Mouse (Mus musculus) frontal cortex, adult 2 months (tissue): Measurements from ENCODE around the gene Ihh. TPM values are rescaled to one million over a fixed set of nuclear protein-coding genes. Genes with fewer than 3 reads are reported as not detected.
A peak's percentile ranks its signal among the peaks of the same experiment; 100 is the strongest.

Experiments
- DNase-seq, 2 experiments: peaks; one replicate each; pipeline ENCODE4 v3.0.0; 2022; ENCODE audit warnings: low spot score in 1 of 2; ENCODE audit errors: extremely low spot score in 1 of 2
- polyA plus RNA-seq: library from polyadenylated mRNA; depleted of rRNA; stranded (reverse); fragments of >200 nt; gene quantifications from 2 replicates; pipeline ENCODE4 v1.2.3, GENCODE M21; 2012; rRNA removed

Ihh gene
- polyA plus RNA-seq, 1 experiment = 0.24 TPM

DNA sequence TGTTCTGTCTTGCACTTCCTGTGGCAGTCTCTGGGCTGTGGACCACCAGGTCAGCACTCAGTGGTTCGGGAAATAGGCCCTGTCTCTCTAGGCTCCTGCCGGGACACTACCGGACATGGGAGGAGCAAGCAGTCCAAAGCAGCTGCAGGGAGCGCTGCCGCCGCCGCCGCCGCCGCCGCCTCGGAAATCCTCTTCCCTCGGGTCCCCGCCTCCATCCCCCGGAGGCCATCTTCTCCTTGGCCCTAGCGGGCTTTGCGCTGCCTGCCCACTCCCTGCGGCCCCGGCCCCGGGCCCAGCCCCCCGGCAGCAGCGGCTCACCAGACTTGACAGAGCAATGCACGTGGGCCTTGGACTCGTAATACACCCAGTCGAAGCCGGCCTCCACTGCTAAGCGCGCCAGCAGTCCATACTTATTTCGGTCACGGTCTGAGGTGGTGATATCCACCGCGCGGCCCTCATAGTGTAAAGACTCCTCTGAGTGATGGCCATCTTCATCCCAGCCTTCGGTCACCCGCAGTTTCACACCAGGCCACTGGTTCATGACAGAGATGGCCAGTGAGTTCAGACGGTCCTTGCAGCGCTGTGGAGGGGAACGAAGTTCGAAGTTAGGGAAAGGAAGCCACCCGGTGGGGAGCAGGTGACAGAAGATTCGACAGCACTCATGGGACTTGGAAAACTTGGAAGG lies 3.3 kb downstream of the Ihh start:
- no peak for DNase-seq

DNA sequence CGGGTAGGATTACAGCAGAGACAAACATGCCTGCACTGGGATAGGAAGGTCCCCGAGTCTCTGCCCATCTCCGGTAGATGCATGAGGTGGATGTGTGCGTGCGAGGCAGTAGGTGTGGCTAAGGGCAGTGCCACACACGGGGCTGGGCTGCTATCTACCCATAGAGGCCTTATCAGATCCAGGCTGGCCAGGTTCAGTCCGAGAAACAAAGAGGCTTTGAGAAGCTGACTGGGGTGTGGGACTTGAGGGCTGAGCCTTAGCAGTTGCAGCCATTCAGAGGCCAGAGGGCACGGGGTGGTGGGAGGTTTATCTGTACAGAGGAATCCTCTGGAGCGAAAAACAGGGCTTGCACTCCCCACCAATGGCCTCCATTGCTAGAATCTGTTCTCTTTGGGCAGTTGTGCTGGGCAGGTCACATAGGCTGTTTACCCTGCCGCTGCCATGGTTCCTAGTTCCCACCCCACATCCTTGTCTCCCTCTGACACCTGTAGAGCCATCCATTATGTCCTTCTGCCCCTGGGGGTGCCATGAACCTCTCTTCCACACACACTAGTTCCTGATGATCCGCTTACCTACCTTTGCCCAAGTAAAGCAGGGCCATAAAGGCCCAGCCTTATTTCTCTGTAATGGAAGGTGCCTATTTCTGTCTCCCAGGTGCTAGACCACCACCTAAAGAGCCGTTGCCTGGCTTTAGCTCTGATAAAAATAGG lies 9.7 kb downstream of the Ihh start:
- DNase-seq = no peak

GRCm38 (mm10) chr1:74939762-74940161 lies 11.7 kb downstream of the Ihh start:
- no peak for DNase-seq

GRCm38 (mm10) chr1:74936221-74936830 lies 15.1 kb downstream of the Ihh start:
- no peak for DNase-seq

- DNase-seq = peak; percentile 37 to 87
These were observed 16.1 kb downstream of the Ihh start, which contains the start of gene Cfap65 for GRCm38 (mm10) chr1:74935402-74935801. Cfap65 (minus strand) TSS chr1:74935599.

GRCm38 (mm10) chr1:74927621-74928296 lies 23.7 kb downstream of the Ihh start:
- DNase-seq = no peak

GRCm38 (mm10) chr1:74926721-74927120 lies 24.8 kb downstream of the Ihh start:
- DNase-seq = peak in 1 of 2 experiments; percentile 69

DNA sequence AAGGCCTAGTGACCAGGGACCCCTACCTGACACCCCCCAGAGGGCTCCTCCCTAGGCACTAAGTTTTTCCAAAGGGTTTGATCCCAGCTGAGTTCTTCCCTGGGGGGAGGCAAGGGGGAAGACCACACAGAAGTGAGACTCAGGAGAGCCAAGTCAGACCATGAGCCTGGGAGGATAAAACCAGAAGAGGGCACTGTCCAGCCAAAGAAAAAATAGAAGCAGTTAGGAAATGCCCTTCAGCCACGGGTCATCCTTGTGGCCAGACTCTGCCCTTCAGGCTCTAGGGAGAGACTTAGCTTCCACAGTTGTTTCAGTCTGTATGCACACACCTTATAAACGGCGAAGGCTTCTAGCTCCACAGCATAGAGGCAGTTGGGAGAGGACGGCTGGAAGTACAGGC lies 27.0 kb downstream of the Ihh start:
- DNase-seq = no peak

GRCm38 (mm10) chr1:74915706-74916105 lies 35.8 kb downstream of the Ihh start:
- DNase-seq = no peak

DNA sequence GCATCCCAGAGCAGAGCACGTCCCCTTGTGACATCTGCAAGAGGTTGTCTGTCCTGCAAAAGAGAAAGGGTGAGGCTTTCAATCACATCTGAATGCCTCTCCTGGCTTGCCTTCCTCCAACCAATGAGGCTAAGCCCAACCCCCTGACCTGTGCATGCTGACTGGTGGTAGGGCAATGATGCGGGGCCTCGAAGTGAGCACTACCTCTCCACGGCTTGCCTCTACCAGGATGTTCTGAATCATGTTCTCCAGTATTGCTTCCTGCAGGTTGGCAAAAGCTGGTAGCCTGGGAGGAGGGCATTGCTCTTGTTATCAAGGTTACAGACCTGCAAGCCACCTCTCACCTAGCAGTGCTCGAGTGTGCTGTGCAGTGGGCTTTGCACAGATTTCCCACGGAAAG lies 49.3 kb downstream of the Ihh start:
- DNase-seq = no peak

DNA sequence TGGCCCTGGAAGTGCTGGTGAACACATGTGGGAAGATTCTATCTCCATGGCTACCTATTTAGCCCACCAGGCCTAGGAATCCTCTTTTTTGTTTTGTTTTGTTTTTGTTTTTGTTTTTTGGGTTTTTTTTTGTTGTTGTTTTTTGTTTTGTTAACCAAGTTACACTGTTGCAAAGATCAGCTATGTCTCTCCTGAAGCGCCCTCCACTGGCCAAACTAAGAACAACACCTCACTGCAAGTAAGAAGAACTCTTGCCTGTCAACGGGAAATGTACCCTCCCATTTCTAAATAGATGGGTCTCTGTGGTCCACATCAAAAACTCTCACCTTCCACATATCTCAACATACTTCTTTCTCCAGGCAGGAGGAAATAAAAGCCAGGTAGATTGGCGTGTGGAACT lies 49.8 kb downstream of the Ihh start:
- peak in 1 of 2 experiments; percentile 84 for DNase-seq

DNA sequence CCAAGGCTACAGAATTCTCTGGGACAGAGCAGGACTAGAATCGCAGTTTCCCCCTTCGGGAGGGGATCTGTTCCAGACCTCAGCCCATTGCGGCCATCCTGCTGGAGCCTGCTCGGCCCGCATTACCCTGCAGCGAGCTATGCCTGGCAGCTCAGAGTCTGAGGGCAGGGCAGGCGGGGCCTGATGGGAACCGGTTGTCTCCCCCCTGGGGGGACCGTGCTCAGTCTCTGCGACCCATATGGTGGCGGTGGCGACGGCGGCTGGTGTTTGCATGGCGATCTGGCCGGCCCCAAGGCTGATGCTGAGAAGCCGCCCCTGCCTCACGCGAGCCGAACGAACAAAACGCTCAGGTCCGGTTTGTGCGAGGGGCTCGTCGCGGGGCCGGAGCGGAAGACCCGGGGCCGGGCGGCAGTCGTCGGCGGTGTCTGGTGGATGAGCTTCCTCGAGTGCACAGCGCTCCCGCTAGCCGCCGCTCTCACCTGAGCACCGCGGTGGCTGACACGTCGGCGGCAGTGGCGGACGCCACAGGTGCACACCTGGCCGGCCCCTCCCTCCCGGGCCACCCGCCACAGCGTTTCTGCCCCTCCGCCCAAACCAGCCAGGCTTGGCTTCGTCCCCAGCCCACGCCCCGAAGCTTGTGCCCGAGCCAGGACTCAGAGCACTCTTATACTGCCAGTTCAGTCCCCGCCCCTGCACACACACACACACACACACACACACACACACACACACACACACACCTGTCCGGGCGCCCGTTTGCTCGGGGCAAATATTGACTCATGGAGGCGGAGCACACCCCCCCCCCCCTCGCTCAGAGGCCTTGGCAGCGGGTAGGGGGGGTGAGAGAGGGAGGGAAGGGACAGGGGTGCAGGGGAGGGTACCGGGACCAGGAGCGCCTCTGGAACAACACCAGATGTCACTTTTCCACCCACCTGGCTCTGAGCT lies 50.9 kb downstream of the Ihh start:
- DNase-seq = no peak

GRCm38 (mm10) chr1:74898656-74899431 lies 52.6 kb downstream of the Ihh start:
- DNase-seq = no peak

GRCm38 (mm10) chr1:74897976-74898375 lies 53.5 kb downstream of the Ihh start:
- DNase-seq = no peak

Other genes with a start within 250 kb of the Ihh start
- gene Cyp27a1, start 238.1 kb downstream of the Ihh start, polyA plus RNA-seq = 14.1 and 14.5 TPM in 2 replicates
- gene Prkag3, start 202.5 kb downstream of the Ihh start, polyA plus RNA-seq = 0.76 and 0.88 TPM in 2 replicates
- gene Wnt6, start 179.8 kb downstream of the Ihh start, polyA plus RNA-seq = 7.9 and 8.9 TPM in 2 replicates
- gene Wnt10a, start 160.2 kb downstream of the Ihh start, polyA plus RNA-seq = 6.0 and 7.2 TPM in 2 replicates
- gene Cdk5r2, start 96.7 kb downstream of the Ihh start, polyA plus RNA-seq = 224 and 291 TPM in 2 replicates
- not detected in 2 replicates for gene Fev, start 66.3 kb downstream of the Ihh start, polyA plus RNA-seq
- 0.36 and 0.48 TPM in 2 replicates for gene Cryba2, start 58.5 kb downstream of the Ihh start, polyA plus RNA-seq
- gene Cfap65, start 16.1 kb downstream of the Ihh start, polyA plus RNA-seq = 7.0 and 7.3 TPM in 2 replicates
- gene Nhej1, start 173.5 kb upstream of the Ihh start, polyA plus RNA-seq = 1.8 and 2.4 TPM in 2 replicates
- gene Slc23a3, start 182.2 kb upstream of the Ihh start, polyA plus RNA-seq = 0.12 and 0.23 TPM in 2 replicates
- gene Cnppd1, start 191.0 kb upstream of the Ihh start, polyA plus RNA-seq = 31.9 and 35.3 TPM in 2 replicates
- gene Retreg2, start 191.1 kb upstream of the Ihh start, polyA plus RNA-seq = 189 and 211 TPM in 2 replicates
- gene Zfand2b, start 217.0 kb upstream of the Ihh start, polyA plus RNA-seq = 55.1 and 56.5 TPM in 2 replicates
- gene Abcb6, start 228.7 kb upstream of the Ihh start, polyA plus RNA-seq = 24.7 and 29.2 TPM in 2 replicates
- gene Ankzf1, start 240.5 kb upstream of the Ihh start, polyA plus RNA-seq = 41.4 and 49.9 TPM in 2 replicates
- gene Atg9a, start 240.5 kb upstream of the Ihh start, polyA plus RNA-seq = 101 and 107 TPM in 2 replicates